Mouse (Mus musculus) C2C12 (cell line): ENCODE measurements around the gene Atrnl1.

Experiments used
- CEBPB ChIP-seq: IDR thresholded peaks from one replicate; pipeline ENCODE4 v1.6.1; 2011; ENCODE audit warnings: low read depth, mild to moderate bottlenecking, control low read depth, moderate library complexity
- CTCF ChIP-seq: IDR thresholded peaks from one replicate; pipeline ENCODE4 v1.5.1; 2011; ENCODE audit not compliant: control insufficient read depth, insufficient read depth, insufficient read length
- MAX ChIP-seq: IDR thresholded peaks from one replicate; pipeline ENCODE4 v1.6.1; 2011; ENCODE audit warnings: mild to moderate bottlenecking, control low read depth
- MYOD1 ChIP-seq: IDR thresholded peaks from one replicate; pipeline ENCODE4 v1.6.1; 2011; ENCODE audit warnings: low read depth; ENCODE audit not compliant: control insufficient read depth, insufficient read length
- MYOG ChIP-seq: IDR thresholded peaks from one replicate; pipeline ENCODE4 v1.6.1; 2011; ENCODE audit not compliant: control insufficient read depth, insufficient read length; ENCODE audit errors: extremely low read depth
- USF1 ChIP-seq: IDR thresholded peaks from one replicate; pipeline ENCODE4 v1.6.1; 2011; ENCODE audit warnings: low read depth, mild to moderate bottlenecking, control low read depth, moderate library complexity

- TF ChIP-seq CTCF, result no peak
- TF ChIP-seq MYOD1, result no peak
- no peak for TF ChIP-seq USF1
- TF ChIP-seq CEBPB, result no peak
- TF ChIP-seq MYOG, result no peak
- TF ChIP-seq MAX, result no peak
These were observed 338.6 kb downstream of the Atrnl1 start for GRCm38 (mm10) chr19:57949260-57949917.
